Mouse (Mus musculus) cerebellum, adult 11-12 months (tissue): ENCODE data around the gene Rbks.
A peak's percentile ranks its signal among the peaks of the same experiment; 100 is the strongest.

Experiments used
- DNase-seq: peaks from one replicate; pipeline ENCODE4 v3.0.0; 2022

Gene Rbks

GRCm38 (mm10) chr5:31696971-31697643, at the start of gene Rbks:
Gene Rbks, minus strand, starts transcription at chr5:31697627.
- no peak for DNase-seq

- no peak for DNase-seq
These were observed 45.1 kb upstream of the Rbks start for GRCm38 (mm10) chr5:31742521-31743031.

- no peak for DNase-seq
These were observed 44.5 kb upstream of the Rbks start for GRCm38 (mm10) chr5:31741931-31742330.

GRCm38 (mm10) chr5:31732644-31733338, 35.4 kb upstream of the Rbks start:
- DNase-seq, result no peak

GRCm38 (mm10) chr5:31727456-31727855, 30.0 kb upstream of the Rbks start:
- DNase-seq, result no peak

- DNase-seq, result no peak
These were observed 28.5 kb upstream of the Rbks start for GRCm38 (mm10) chr5:31725885-31726284.

GRCm38 (mm10) chr5:31724519-31724918, 27.1 kb upstream of the Rbks start:
- DNase-seq, result no peak

GRCm38 (mm10) chr5:31715486-31716150, 18.2 kb upstream of the Rbks start:
- DNase-seq, result no peak

DNA sequence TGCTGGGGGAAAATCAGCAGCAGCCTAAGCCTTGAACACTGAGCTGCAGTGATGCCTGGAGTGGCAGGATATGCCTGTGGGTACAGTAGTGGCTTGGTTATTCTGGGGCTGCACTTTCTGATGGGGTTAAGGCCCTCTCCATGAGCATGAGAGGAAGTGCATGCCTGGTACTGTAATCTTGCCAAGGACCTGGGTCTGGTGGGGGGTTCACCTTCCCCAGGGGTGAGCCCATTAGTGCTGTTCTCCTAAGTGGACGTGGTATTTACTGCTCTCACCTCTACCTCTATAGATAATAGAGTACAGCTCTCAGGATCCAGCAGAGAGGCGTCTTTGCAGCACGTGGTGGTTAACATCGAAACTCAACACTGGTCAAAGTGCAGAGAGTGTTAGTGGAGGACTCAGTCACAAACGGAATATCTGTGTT, 16.4 kb upstream of the Rbks start:
- DNase-seq, result no peak

DNA sequence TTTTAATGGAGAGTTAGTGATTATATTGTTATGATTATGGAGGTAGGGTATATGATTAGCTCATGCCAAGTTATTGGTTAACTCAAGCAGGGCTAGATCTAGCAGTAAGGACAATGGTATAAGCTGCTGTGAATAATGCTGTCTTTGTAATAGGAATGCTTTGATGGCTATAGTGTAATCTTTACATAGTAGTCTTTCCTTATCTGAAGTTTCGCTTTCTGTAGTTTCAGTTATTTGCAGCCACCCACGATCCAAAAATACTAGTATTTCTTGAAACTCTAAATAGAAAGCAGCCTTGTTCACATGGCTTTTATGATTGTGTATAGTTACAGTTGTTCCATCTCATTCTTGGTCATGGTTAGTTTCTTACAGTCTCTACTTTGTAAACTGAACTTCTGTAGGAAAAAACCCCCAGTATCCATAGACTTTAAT, 15.9 kb upstream of the Rbks start:
- no peak for DNase-seq

GRCm38 (mm10) chr5:31709389-31709788, 12.0 kb upstream of the Rbks start:
- DNase-seq, result no peak

DNA sequence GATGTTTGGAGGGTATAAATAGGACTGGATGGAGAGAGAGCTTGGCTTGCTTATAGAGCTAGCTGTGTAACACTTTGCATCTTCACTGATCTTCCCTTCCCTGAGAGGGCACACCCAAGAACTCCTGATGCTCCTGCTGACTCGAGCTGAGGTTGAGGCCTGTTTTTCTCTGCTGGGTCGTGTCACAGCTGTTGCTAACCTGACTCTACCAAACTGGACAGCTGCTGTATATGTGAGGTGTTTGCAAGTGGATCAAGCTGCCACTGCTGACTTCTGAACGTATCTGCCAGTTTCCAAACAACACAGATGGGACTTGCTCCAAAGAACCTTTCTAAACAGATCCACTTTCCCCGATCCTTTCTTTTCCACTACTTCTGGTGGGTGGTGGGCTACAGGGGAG, 9.4 kb upstream of the Rbks start:
- DNase-seq, result no peak

DNA sequence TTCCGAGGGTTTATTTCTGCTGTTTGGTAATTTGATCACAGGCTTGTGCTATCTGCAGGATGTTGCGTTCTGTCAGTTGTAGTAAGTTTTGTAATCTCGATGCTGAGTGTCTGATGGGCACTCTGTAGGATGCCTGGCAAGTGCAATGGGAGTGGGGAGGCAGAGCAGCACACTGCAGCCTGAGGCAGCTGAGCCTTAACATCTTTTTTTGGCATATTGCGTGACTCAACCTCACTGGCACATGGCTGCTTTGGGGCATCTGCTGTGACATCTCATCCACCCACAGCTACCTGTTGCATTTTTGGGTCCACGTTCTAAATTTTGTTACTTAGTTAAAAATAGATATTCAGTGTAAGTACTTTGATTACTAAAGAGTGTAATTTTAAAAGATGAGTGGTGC, 7.5 kb upstream of the Rbks start:
- DNase-seq, result no peak

DNA sequence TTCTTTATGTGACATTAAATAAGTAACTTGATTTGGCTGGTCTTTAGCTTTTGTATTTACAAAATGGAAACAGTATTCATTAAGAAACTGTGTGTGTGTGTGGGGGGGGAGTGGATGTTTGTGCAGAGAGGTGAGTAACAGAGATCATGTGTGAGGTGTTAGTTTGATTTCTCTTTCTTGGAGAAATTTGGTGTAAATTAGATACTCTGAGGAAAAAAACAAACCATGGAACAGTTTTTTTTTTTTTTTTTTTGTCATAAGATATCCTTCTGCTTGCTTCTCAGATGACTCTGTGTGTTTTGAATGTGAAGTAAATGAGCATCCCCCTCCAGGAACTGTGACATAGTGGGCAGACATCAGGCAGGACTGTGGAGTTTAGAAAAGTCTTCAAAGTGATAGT, 2.0 kb upstream of the Rbks start:
- DNase-seq, result no peak

- no peak for DNase-seq
These were observed 1.5 kb upstream of the Rbks start for GRCm38 (mm10) chr5:31698931-31699330.

DNA sequence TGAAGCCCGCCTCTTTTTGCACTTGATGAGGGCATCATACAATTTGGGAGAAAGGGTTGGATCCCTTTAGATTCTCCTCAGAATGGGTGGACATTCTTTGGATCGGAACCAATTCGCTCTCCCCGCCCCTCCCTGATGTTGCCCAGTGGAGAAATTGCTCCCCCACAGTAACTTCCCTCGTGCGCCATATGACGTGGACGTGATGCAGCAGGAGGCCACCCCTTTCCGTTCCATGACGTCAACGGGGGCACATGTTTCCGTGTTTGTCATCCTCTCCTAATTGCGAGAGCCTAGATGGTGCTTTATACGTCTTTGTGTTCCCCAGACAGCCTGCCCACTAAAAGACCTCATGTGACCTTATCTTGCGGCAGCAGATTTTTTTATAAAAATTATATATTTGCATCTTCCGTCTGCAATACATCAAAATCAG, 885 bp upstream of the Rbks start:
- peak; percentile 88 for DNase-seq

GRCm38 (mm10) chr5:31697644-31698296, 343 bp upstream of the Rbks start, which contains the start of gene Babam2:
Gene Babam2, plus strand, starts transcription at chr5:31697684.
- peak; percentile 93 for DNase-seq

DNA sequence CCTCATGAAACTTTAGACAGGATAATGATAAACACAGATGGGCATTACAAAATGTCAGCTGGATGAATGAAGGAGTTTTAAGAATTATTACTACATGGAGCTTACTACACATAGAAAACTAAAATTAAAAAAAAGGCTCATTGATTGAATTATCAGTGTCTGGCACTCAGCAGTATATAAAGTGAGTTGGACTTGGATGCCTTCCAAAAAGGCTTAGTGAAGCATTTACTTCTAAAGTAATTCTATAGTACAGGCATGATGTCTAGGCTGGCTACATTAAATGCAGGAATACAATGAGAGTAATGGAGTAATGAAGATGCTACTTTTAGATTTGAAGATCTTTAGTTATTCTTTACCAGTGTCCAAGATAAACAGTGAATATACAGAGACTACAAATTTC, 4.2 kb downstream of the Rbks start:
- DNase-seq, result no peak

- no peak for DNase-seq
These were observed 9.5 kb downstream of the Rbks start for GRCm38 (mm10) chr5:31687972-31688371.

- no peak for DNase-seq
These were observed 11.4 kb downstream of the Rbks start for GRCm38 (mm10) chr5:31686040-31686439.

GRCm38 (mm10) chr5:31682305-31682704, 15.1 kb downstream of the Rbks start:
- no peak for DNase-seq

DNA sequence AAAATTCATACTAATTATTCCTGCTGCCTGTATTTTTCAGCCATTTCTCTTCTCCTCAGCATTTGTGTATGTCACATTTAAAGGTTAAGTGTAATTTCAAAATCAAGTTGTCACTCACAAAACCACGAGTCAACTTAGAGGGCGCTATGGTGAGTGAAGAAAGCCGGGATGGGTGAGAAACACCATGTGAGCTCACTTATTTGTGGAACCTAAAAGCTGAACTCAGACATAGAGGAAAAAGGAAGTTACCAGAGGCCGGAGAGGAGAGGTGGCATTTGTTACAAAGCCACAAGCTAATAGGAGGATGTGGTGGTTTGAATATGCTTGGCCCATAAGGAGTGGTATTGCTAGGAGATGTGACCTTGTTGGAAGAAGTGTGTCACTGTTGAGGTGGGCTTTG, 17.2 kb downstream of the Rbks start:
- no peak for DNase-seq

GRCm38 (mm10) chr5:31678000-31678399, 19.4 kb downstream of the Rbks start:
- DNase-seq, result no peak
